Mouse (Mus musculus) brain, embryonic 14.5 days (tissue): ENCODE data around the gene Cnih3.

Experiments
- CTCF ChIP-seq: fragments of 200-500 bp; IDR thresholded peaks from 2 replicates; pipeline ENCODE4 v1.5.1; 2012; ENCODE audit warnings: inconsistent platforms, mild to moderate bottlenecking, moderate library complexity, borderline replicate concordance; ENCODE audit not compliant: insufficient read depth, insufficient read length; ENCODE audit errors: extremely low read depth
- POLR2A ChIP-seq: fragments of 200-500 bp; IDR thresholded peaks from 2 replicates; pipeline ENCODE4 v1.6.1; 2012; ENCODE audit warnings: mild to moderate bottlenecking, inconsistent platforms, borderline replicate concordance; ENCODE audit not compliant: poor library complexity, insufficient read depth, insufficient read length, severe bottlenecking; ENCODE audit errors: extremely low read depth

DNA sequence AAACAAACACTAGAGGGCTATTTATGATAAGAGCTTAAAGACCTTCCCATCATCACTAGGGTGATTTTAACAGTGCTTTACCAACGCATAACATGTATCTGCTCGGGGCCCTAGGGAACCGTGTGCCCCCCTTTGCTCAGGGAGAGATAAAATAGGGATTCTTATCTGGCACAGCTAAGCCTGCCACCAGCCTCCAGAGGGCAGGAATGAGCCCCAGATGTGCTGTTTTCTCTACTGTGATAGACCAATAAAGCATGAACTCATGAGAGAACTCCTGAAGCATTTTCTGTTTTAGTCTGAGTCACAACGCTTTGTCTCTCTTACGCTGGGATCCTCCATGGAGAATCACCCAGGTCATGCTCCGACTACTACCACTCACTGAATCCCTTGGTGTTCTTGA, 15.6 kb upstream of the Cnih3 start:
- TF ChIP-seq CTCF (peak; percentile 30; the same call in 1 of the 2 replicates), POLR2A (no peak)
